In genomic region chr12:54577235-54577634, GRCm38 (mm10) we compare ENCODE assay signal across 25 mouse cellular contexts.
DNase-seq lines count a peak whose midpoint lies in the region; ATAC-seq and TF ChIP-seq lines count a peak whose summit lies in the region.
"Had no signal": no experiment of that assay in that cellular context is flagged by ENCODE, and none has a peak within 500 bp of the region (broad histone marks: within the 10 kb centered on the region; RNA-seq: fewer than 3 reads in every experiment).

No protein-coding gene starts in this region.

- DNase-seq in kidney, adult 9 months, result no peak
- peak; percentile 21 for DNase-seq in ES-CJ7 (ENCODE audit: low read depth, low spot score)
- DNase-seq in embryo, embryonic 10.5 days (ENCODE audit: low spot score), result peak; percentile 31
- peak; percentile 27 for DNase-seq in yolk sac, embryonic 10.5 days (ENCODE audit: low spot score)
- DNase-seq in frontal cortex, postnatal 14 days (ENCODE audit: low spot score in 2 of 2), result no peak
- DNase-seq: cerebellum, adult 11 months; cerebellum, adult 9-11 months; gastrocnemius, adult 2 months; heart, postnatal 4 days; liver; midbrain, embryonic 14.5 days; right cerebral cortex, postnatal 4 days; thymus, postnatal 25 days had no signal

- TF ChIP-seq CTCF in intestine, postnatal 0 days (IDR thresholded peaks at IDR 0.05; ENCODE audit: low read depth), result no peak

- H3K4me1 ChIP-seq in kidney, embryonic 16.5 days (ENCODE audit: insufficient read depth, low read length), result no peaks in the 10 kb centered on the region
- no peaks in the 10 kb centered on the region for H3K4me1 ChIP-seq in intestine, postnatal 0 days (replicated peaks; ENCODE audit: control insufficient read depth, insufficient read depth, low read length)
- H3K4me1 ChIP-seq: forebrain, embryonic 13.5 days; hindbrain, embryonic 15.5 days; limb, embryonic 10.5 days; liver, embryonic 15.5 days; megakaryocyte, embryonic 14.5 days; neural tube, embryonic 13.5 days had no signal

- H3K27me3 ChIP-seq in kidney, embryonic 16.5 days (ENCODE audit: insufficient read depth, low read length), result no peaks in the 10 kb centered on the region
- H3K27me3 ChIP-seq in intestine, postnatal 0 days (replicated peaks; ENCODE audit: control insufficient read depth, insufficient read depth, low read length), result no peaks in the 10 kb centered on the region
- H3K27me3 ChIP-seq: CH12.LX; forebrain, embryonic 13.5 days; hindbrain, embryonic 15.5 days; liver, embryonic 15.5 days; megakaryocyte, embryonic 14.5 days; neural tube, embryonic 13.5 days had no signal

- peaks cover 4% of the 10 kb centered on the region; the same call in 1 of the 2 replicates for H3K9me3 ChIP-seq in kidney, embryonic 16.5 days (ENCODE audit: low read length)
- peaks cover 2% of the 10 kb centered on the region for H3K9me3 ChIP-seq in intestine, postnatal 0 days (ENCODE audit: control insufficient read depth)
- H3K9me3 ChIP-seq: forebrain, embryonic 13.5 days; heart, embryonic 10.5 days; hindbrain, embryonic 15.5 days; limb, embryonic 10.5 days; liver, embryonic 15.5 days had no signal

- H3K4me3 ChIP-seq in kidney, embryonic 16.5 days (ENCODE audit: low read length), result no peak overlapping the region
- H3K4me3 ChIP-seq in intestine, postnatal 0 days (ENCODE audit: low read depth, low read length), result no peak overlapping the region
- H3K4me3 ChIP-seq: forebrain, embryonic 13.5 days; gastrocnemius, adult 2 months; heart, embryonic 10.5 days; hindbrain, embryonic 15.5 days; layer of hippocampus, adult 2 months; limb, embryonic 10.5 days; liver, embryonic 15.5 days; megakaryocyte, embryonic 14.5 days; neural tube, embryonic 13.5 days had no signal

- no peak overlapping the region for H3K9ac ChIP-seq in kidney, embryonic 16.5 days (replicated peaks; ENCODE audit: low read length)
- H3K9ac ChIP-seq in intestine, postnatal 0 days (ENCODE audit: low read depth, low read length), result no peak overlapping the region
- H3K9ac ChIP-seq: forebrain, embryonic 13.5 days; hindbrain, embryonic 15.5 days; liver, embryonic 15.5 days; neural tube, embryonic 13.5 days had no signal

- H3K27ac ChIP-seq in kidney, embryonic 16.5 days (ENCODE audit: low read length), result no peak overlapping the region
- no peak overlapping the region for H3K27ac ChIP-seq in intestine, postnatal 0 days (ENCODE audit: low read depth, low read length)
- H3K27ac ChIP-seq: forebrain, embryonic 13.5 days; gastrocnemius, adult 2 months; heart, embryonic 10.5 days; hindbrain, embryonic 15.5 days; layer of hippocampus, adult 2 months; limb, embryonic 10.5 days; liver, embryonic 15.5 days; neural tube, embryonic 13.5 days had no signal

- peak; percentile 76; the same call in 1 of the 2 replicates for ATAC-seq in kidney, embryonic 16.5 days (ENCODE audit: low FRiP score, low TSS enrichment)
- no peak for ATAC-seq in intestine, postnatal 0 days
- ATAC-seq: forebrain, embryonic 13.5 days; lung, postnatal 0 days had no signal

- WGBS in kidney, embryonic 16.5 days, result 10% methylated on average over 5 of the region's 5 CpGs
- WGBS in intestine, postnatal 0 days, result 29% methylated on average over 5 of the region's 5 CpGs

- H3K4me2 ChIP-seq in kidney, embryonic 16.5 days (replicated peaks; ENCODE audit: low read depth, low read length), result no peak overlapping the region
- H3K4me2 ChIP-seq in intestine, postnatal 0 days (replicated peaks; ENCODE audit: low read depth), result no peak overlapping the region
- H3K4me2 ChIP-seq: forebrain, embryonic 13.5 days; hindbrain, embryonic 15.5 days; liver, embryonic 15.5 days; neural tube, embryonic 13.5 days had no signal

- H3K36me3 ChIP-seq in kidney, embryonic 16.5 days (ENCODE audit: insufficient read depth, low read length), result no peaks in the 10 kb centered on the region
- H3K36me3 ChIP-seq in intestine, postnatal 0 days (ENCODE audit: control insufficient read depth, insufficient read depth), result no peaks in the 10 kb centered on the region
- H3K36me3 ChIP-seq: heart, embryonic 10.5 days; hindbrain, embryonic 15.5 days; limb, embryonic 10.5 days; liver, embryonic 15.5 days; neural tube, embryonic 13.5 days had no signal

Comparison
In these comparisons a context has a peak if more than half of its experiments do, and no peak if none do; other contexts are left out.
1. DNase-seq: peak in ES-CJ7 (single experiment), embryo, embryonic 10.5 days (single experiment) and yolk sac, embryonic 10.5 days (single experiment); none in kidney, adult 9 months (single experiment) and frontal cortex, postnatal 14 days (0 of 2).